Mouse (Mus musculus) adrenal gland, postnatal 14 days (tissue): Measurements from ENCODE around the gene Guca2b. TPM values are rescaled to one million over a fixed set of nuclear protein-coding genes. Genes with fewer than 3 reads are reported as not detected.

ENCODE experiments used
- DNase-seq: peaks from one replicate; pipeline ENCODE4 v3.0.0; 2021; ENCODE audit warnings: mixed read lengths
- long read RNA-seq, 2 experiments: library from polyadenylated mRNA; stranded (forward); transcript quantifications; one replicate each; pipeline ENCODE4 v2.0.0; 2021
- total RNA-seq: library from RNA; stranded (reverse); gene quantifications from 2 replicates; pipeline ENCODE4 v1.2.3, GENCODE M21; 2021

Gene Guca2b
- not detected in 2 replicates for total RNA-seq
- long read RNA-seq, experiment 1: 0 reads
- long read RNA-seq, experiment 2: 0 reads

- DNase-seq: no peak
These were observed at the start of gene Guca2b for GRCm38 (mm10) chr4:119658731-119659130. Guca2b (minus strand) TSS chr4:119658954.

GRCm38 (mm10) chr4:119707751-119708150, 49.0 kb upstream of the Guca2b start:
- no peak for DNase-seq

GRCm38 (mm10) chr4:119707326-119707725, 48.6 kb upstream of the Guca2b start:
- DNase-seq: no peak

GRCm38 (mm10) chr4:119703965-119704364, 45.2 kb upstream of the Guca2b start:
- no peak for DNase-seq

- DNase-seq: no peak
These were observed 42.7 kb upstream of the Guca2b start for GRCm38 (mm10) chr4:119701269-119701954.

GRCm38 (mm10) chr4:119698339-119698738, 39.6 kb upstream of the Guca2b start:
- DNase-seq: peak; percentile 19

- no peak for DNase-seq
These were observed 27.0 kb upstream of the Guca2b start for GRCm38 (mm10) chr4:119685746-119686145.

- DNase-seq: peak; percentile 30
These were observed 23.8 kb upstream of the Guca2b start for GRCm38 (mm10) chr4:119682596-119682995.

- DNase-seq: no peak
These were observed 13.9 kb upstream of the Guca2b start for GRCm38 (mm10) chr4:119672685-119673084.

GRCm38 (mm10) chr4:119671164-119671563, 12.4 kb upstream of the Guca2b start:
- no peak for DNase-seq

GRCm38 (mm10) chr4:119670736-119671135, 12.0 kb upstream of the Guca2b start:
- DNase-seq: no peak

GRCm38 (mm10) chr4:119670210-119670555, 11.4 kb upstream of the Guca2b start:
- DNase-seq: no peak

- DNase-seq: no peak
These were observed 10.8 kb upstream of the Guca2b start for GRCm38 (mm10) chr4:119669356-119670209.

GRCm38 (mm10) chr4:119668596-119668995, 9.8 kb upstream of the Guca2b start:
- DNase-seq: no peak

GRCm38 (mm10) chr4:119668185-119668584, 9.4 kb upstream of the Guca2b start:
- DNase-seq: no peak

GRCm38 (mm10) chr4:119667454-119667853, 8.7 kb upstream of the Guca2b start:
- DNase-seq: peak; percentile 75

GRCm38 (mm10) chr4:119666116-119666515, 7.4 kb upstream of the Guca2b start:
- peak; percentile 47 for DNase-seq

GRCm38 (mm10) chr4:119665166-119665565, 6.4 kb upstream of the Guca2b start:
- DNase-seq: no peak

- DNase-seq: no peak
These were observed 4.8 kb upstream of the Guca2b start for GRCm38 (mm10) chr4:119663409-119664095.

- DNase-seq: peak; percentile 71
These were observed 4.2 kb upstream of the Guca2b start for GRCm38 (mm10) chr4:119662976-119663375.

GRCm38 (mm10) chr4:119662151-119662550, 3.4 kb upstream of the Guca2b start:
- no peak for DNase-seq

GRCm38 (mm10) chr4:119660007-119660406, 1.3 kb upstream of the Guca2b start:
- no peak for DNase-seq

- no peak for DNase-seq
These were observed 508 bp downstream of the Guca2b start for GRCm38 (mm10) chr4:119658246-119658645.
